In the genomic region with DNA sequence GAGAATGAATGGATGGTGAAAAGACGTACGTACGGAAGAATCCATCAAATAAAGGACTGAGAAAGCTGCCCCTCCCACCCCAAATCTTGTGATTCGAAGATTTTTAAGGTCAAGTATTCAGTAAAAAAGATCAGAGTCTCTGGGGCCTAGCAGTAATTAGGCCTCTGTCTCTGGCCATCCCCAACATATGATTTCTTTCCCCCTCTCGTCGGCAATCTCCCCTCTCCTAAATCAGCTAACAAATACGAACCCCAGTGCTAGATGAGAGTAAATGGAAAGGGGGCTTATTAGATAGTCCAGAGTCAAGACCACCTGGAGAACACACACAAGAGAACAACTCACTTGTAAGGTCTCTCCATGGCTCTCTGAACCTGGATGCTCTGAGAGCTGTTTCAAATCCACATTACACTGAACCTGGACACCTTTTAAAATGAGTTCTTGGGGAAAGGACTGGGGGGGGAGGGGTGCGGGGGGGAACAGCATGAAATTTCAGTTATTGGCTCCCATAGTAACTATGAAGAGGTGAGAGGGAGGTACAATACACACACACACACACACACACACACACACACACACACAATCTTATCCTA, we compare ENCODE assay signal across 9 mouse cellular contexts. TPM values are rescaled to one million over a fixed set of nuclear protein-coding genes. Genes with fewer than 3 reads are reported as not detected.
DNase-seq lines count a peak whose midpoint lies in the region; ATAC-seq and TF ChIP-seq lines count a peak whose summit lies in the region.
"Had no signal": no experiment of that assay in that cellular context is flagged by ENCODE, and none has a peak within 500 bp of the region (broad histone marks: within the 10 kb centered on the region; RNA-seq: fewer than 3 reads in every experiment).

No protein-coding gene starts in this region.

- ATAC-seq in heart, embryonic 12.5 days (ENCODE audit: insufficient number of reproducible peaks, low FRiP score): no peak
- no peak for ATAC-seq in forebrain, embryonic 15.5 days (replicated peaks)
- ATAC-seq in liver, embryonic 15.5 days (ENCODE audit: insufficient read depth): no peak
- ATAC-seq in granulocyte monocyte progenitor cell, adult 5-6 weeks (replicated peaks; ENCODE audit: poor library complexity, severe bottlenecking): no peak

- TF ChIP-seq EP300 in ES-Bruce4 (IDR thresholded peaks at IDR 0.05; ENCODE audit: insufficient read depth, low read depth, low read length): no peak

- TF ChIP-seq CTCF in ES-Bruce4 (IDR thresholded peaks at IDR 0.05; ENCODE audit: low read depth, low read length): no peak

- peak overlapping the region; percentile 86 for H3K4me2 ChIP-seq in heart, embryonic 12.5 days
- peak overlapping the region; percentile 46 for H3K4me2 ChIP-seq in forebrain, embryonic 15.5 days (replicated peaks)
- H3K4me2 ChIP-seq in liver, embryonic 15.5 days: peak overlapping the region; percentile 96; the same call in 1 of the 2 replicates

- no peaks in the 10 kb centered on the region for H3K27me3 ChIP-seq in heart, embryonic 12.5 days (replicated peaks)
- H3K27me3 ChIP-seq in ES-Bruce4 (ENCODE audit: control insufficient read depth, insufficient read depth, low read length, poor library complexity, severe bottlenecking): no peaks in the 10 kb centered on the region
- no peaks in the 10 kb centered on the region for H3K27me3 ChIP-seq in forebrain, embryonic 15.5 days
- H3K27me3 ChIP-seq in liver, embryonic 15.5 days: no peaks in the 10 kb centered on the region; the same call in 1 of the 2 replicates

- peak overlapping the region; percentile 97 for H3K9ac ChIP-seq in heart, embryonic 12.5 days
- H3K9ac ChIP-seq in ES-Bruce4 (ENCODE audit: low read depth, poor library complexity, severe bottlenecking): peak overlapping the region; percentile 98
- peak overlapping the region; percentile 64 for H3K9ac ChIP-seq in forebrain, embryonic 15.5 days (replicated peaks)
- no peak overlapping the region for H3K9ac ChIP-seq in liver, embryonic 15.5 days

- DNase-seq in heart, adult 9 months (ENCODE audit: low spot score in 2 of 2): no peak
- DNase-seq in adrenal gland, adult 2 months: no peak
- DNase-seq in left cerebral cortex, adult 11 months (ENCODE audit: low spot score): no peak

- H3K4me1 ChIP-seq in heart, embryonic 12.5 days (replicated peaks): peaks cover 78% of the 10 kb centered on the region
- peaks cover 6% of the 10 kb centered on the region for H3K4me1 ChIP-seq in ES-Bruce4 (ENCODE audit: control insufficient read depth, insufficient read depth, low read length)
- H3K4me1 ChIP-seq in forebrain, embryonic 15.5 days: peaks cover 69% of the 10 kb centered on the region
- peaks cover 59% of the 10 kb centered on the region for H3K4me1 ChIP-seq in liver, embryonic 15.5 days (replicated peaks)

- 75% methylated on average over 8 of the region's 8 CpGs for WGBS in heart, embryonic 12.5 days
- 6% methylated on average over 8 of the region's 8 CpGs for WGBS in forebrain, embryonic 15.5 days
- 72% methylated on average over 8 of the region's 8 CpGs for WGBS in liver, embryonic 15.5 days (ENCODE audit: insufficient replicate concordance)

- H3K4me3 ChIP-seq in heart, embryonic 12.5 days: peak overlapping the region; percentile 92
- H3K4me3 ChIP-seq in ES-Bruce4 (ENCODE audit: low read depth, low read length): no peak overlapping the region
- peak overlapping the region; percentile 67 for H3K4me3 ChIP-seq in forebrain, embryonic 15.5 days
- no peak overlapping the region for H3K4me3 ChIP-seq in liver, embryonic 15.5 days (replicated peaks)

- no peak for TF ChIP-seq POLR2A in ES-Bruce4 (IDR thresholded peaks at IDR 0.05; ENCODE audit: insufficient read depth, low read length)

- H3K9me3 ChIP-seq in heart, embryonic 12.5 days (replicated peaks): no peaks in the 10 kb centered on the region
- H3K9me3 ChIP-seq in ES-Bruce4 (replicated peaks; ENCODE audit: control insufficient read depth, insufficient read depth, low read length, poor library complexity, severe bottlenecking): no peaks in the 10 kb centered on the region
- H3K9me3 ChIP-seq in forebrain, embryonic 15.5 days: no peaks in the 10 kb centered on the region
- no peaks in the 10 kb centered on the region for H3K9me3 ChIP-seq in liver, embryonic 15.5 days (replicated peaks)

- peak overlapping the region; percentile 99 for H3K27ac ChIP-seq in heart, embryonic 12.5 days (ENCODE audit: poor library complexity, severe bottlenecking)
- H3K27ac ChIP-seq in ES-Bruce4 (ENCODE audit: insufficient read depth, low read length): peak overlapping the region; percentile 95
- peak overlapping the region; percentile 95 for H3K27ac ChIP-seq in forebrain, embryonic 15.5 days (replicated peaks)
- H3K27ac ChIP-seq in liver, embryonic 15.5 days (replicated peaks): no peak overlapping the region

- H3K36me3 ChIP-seq in heart, embryonic 12.5 days: peaks cover 14% of the 10 kb centered on the region
- no peaks in the 10 kb centered on the region for H3K36me3 ChIP-seq in ES-Bruce4 (ENCODE audit: control insufficient read depth, insufficient read depth, low read length, poor library complexity, severe bottlenecking)
- H3K36me3 ChIP-seq in forebrain, embryonic 15.5 days: peaks cover 7% of the 10 kb centered on the region; the same call in 1 of the 2 replicates
- H3K36me3 ChIP-seq in liver, embryonic 15.5 days (replicated peaks): peaks cover 6% of the 10 kb centered on the region

RNA-seq across cellular contexts. Expression of a gene that starts 2.3 kb away (rescaled TPM):
- 0.50 and 0.80 TPM in 2 replicates for polyA plus RNA-seq in heart, embryonic 12.5 days (2016; fragmentation: Nextera tagmentation; extraction: Ambion mirVana)
- 1.3 and 1.9 TPM in 2 replicates for polyA plus RNA-seq in ES-Bruce4 (2011; ENCODE audit: insufficient read depth, insufficient read length, low read depth, missing spikeins)
- polyA plus RNA-seq in forebrain, embryonic 15.5 days (2015; fragmentation: Nextera tagmentation; extraction: Ambion mirVana): 0.28 and 0.64 TPM in 2 replicates
- polyA plus RNA-seq in liver, embryonic 15.5 days (2015; fragmentation: Nextera tagmentation; extraction: Ambion mirVana): 0.14 and 0.23 TPM in 2 replicates
- not detected in 2 replicates for total RNA-seq in granulocyte monocyte progenitor cell, adult 5-6 weeks (2014; fragmentation: Nextera tagmentation)
- not detected in 2 replicates for total RNA-seq in granulocyte monocyte progenitor cell, adult 5-6 weeks (2017)
- 1 to 10 TPM; 1.6 to 2.1 TPM for total RNA-seq in adrenal gland, adult 2 months (2021)
- polyA plus RNA-seq in adrenal gland, adult 2 months (2012; rRNA removed): 0.36 and 0.83 TPM in 2 replicates

RNA-seq across cellular contexts. Expression of a gene that starts 7.4 kb away (rescaled TPM):
- 21.5 and 23.6 TPM in 2 replicates for polyA plus RNA-seq in heart, embryonic 12.5 days (2016; fragmentation: Nextera tagmentation; extraction: Ambion mirVana)
- polyA plus RNA-seq in ES-Bruce4 (2011; ENCODE audit: insufficient read depth, insufficient read length, low read depth, missing spikeins): 64.5 and 69.1 TPM in 2 replicates
- 43.3 and 48.9 TPM in 2 replicates for polyA plus RNA-seq in forebrain, embryonic 15.5 days (2015; fragmentation: Nextera tagmentation; extraction: Ambion mirVana)
- 9.0 and 10.9 TPM in 2 replicates for polyA plus RNA-seq in liver, embryonic 15.5 days (2015; fragmentation: Nextera tagmentation; extraction: Ambion mirVana)
- 11.3 and 20.1 TPM in 2 replicates for total RNA-seq in granulocyte monocyte progenitor cell, adult 5-6 weeks (2014; fragmentation: Nextera tagmentation)
- 13.6 and 17.0 TPM in 2 replicates for total RNA-seq in granulocyte monocyte progenitor cell, adult 5-6 weeks (2017)
- total RNA-seq in adrenal gland, adult 2 months (2021): 10 to 100 TPM; 40.7 to 52.9 TPM
- 133 and 156 TPM in 2 replicates for polyA plus RNA-seq in adrenal gland, adult 2 months (2012; rRNA removed)

RNA-seq across cellular contexts. Expression of a gene that starts 28.6 kb away (rescaled TPM):
- polyA plus RNA-seq in heart, embryonic 12.5 days (2016; fragmentation: Nextera tagmentation; extraction: Ambion mirVana): 104 and 111 TPM in 2 replicates
- 20.5 and 24.8 TPM in 2 replicates for polyA plus RNA-seq in ES-Bruce4 (2011; ENCODE audit: insufficient read depth, insufficient read length, low read depth, missing spikeins)
- polyA plus RNA-seq in forebrain, embryonic 15.5 days (2015; fragmentation: Nextera tagmentation; extraction: Ambion mirVana): 65.7 and 69.8 TPM in 2 replicates
- polyA plus RNA-seq in liver, embryonic 15.5 days (2015; fragmentation: Nextera tagmentation; extraction: Ambion mirVana): 14.0 and 16.3 TPM in 2 replicates
- total RNA-seq in granulocyte monocyte progenitor cell, adult 5-6 weeks (2014; fragmentation: Nextera tagmentation): 8.6 and 14.9 TPM in 2 replicates
- total RNA-seq in granulocyte monocyte progenitor cell, adult 5-6 weeks (2017): 10.8 and 11.4 TPM in 2 replicates
- 10 to 100 TPM; 39.7 to 56.9 TPM for total RNA-seq in adrenal gland, adult 2 months (2021)
- 97.8 and 107 TPM in 2 replicates for polyA plus RNA-seq in adrenal gland, adult 2 months (2012; rRNA removed)

RNA-seq across cellular contexts. Expression of a gene that starts 29.1 kb away (rescaled TPM):
- not detected in 2 replicates for polyA plus RNA-seq in heart, embryonic 12.5 days (2016; fragmentation: Nextera tagmentation; extraction: Ambion mirVana)
- polyA plus RNA-seq in ES-Bruce4 (2011; ENCODE audit: insufficient read depth, insufficient read length, low read depth, missing spikeins): not detected in 2 replicates
- polyA plus RNA-seq in forebrain, embryonic 15.5 days (2015; fragmentation: Nextera tagmentation; extraction: Ambion mirVana): not detected in 2 replicates
- polyA plus RNA-seq in liver, embryonic 15.5 days (2015; fragmentation: Nextera tagmentation; extraction: Ambion mirVana): not detected in 2 replicates
- not detected in 2 replicates for total RNA-seq in granulocyte monocyte progenitor cell, adult 5-6 weeks (2014; fragmentation: Nextera tagmentation)
- not detected in 2 replicates for total RNA-seq in granulocyte monocyte progenitor cell, adult 5-6 weeks (2017)
- not detected for total RNA-seq in adrenal gland, adult 2 months (2021)
- polyA plus RNA-seq in adrenal gland, adult 2 months (2012; rRNA removed): not detected in 2 replicates
- total RNA-seq: heart, adult 18-20 months had no signal

Comparison
In these comparisons a context has a peak if more than half of its experiments do, and no peak if none do; other contexts are left out.
1. H3K4me2 ChIP-seq: peak in every context shown above with its lines; median percentile 96 in liver, embryonic 15.5 days; 86 in heart, embryonic 12.5 days; 46 in forebrain, embryonic 15.5 days.
2. H3K4me3 ChIP-seq: peak in heart, embryonic 12.5 days (single experiment) and forebrain, embryonic 15.5 days (single experiment); none in ES-Bruce4 (single experiment) and liver, embryonic 15.5 days (single experiment).